Mouse (Mus musculus): ENCODE results near the gene Foxa3. TPM values are rescaled to one million over a fixed set of nuclear protein-coding genes. Genes with fewer than 3 reads are reported as not detected.

The Foxa3 gene
- total and polyA plus RNA-seq, 3 experiments = not detected

DNA sequence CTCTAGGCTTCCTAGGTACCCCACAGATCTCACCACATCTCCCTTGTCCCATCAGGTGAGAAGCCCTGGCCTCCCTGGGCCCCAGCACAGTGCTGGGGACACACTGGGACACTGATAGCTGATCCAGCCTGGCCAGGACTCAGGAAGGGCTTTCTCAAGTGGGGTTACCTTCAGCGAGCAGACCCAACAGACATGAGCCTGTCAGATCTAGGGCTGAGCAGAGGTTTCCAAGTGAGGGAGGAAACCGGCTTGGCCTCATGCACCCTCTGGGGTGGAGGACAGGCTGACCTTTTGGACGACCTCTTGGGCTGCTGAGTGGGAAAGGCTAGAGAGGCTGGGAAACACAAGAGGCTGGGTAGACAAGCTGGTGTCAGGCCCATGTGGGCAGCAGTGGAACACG, 27.8 kb upstream of the Foxa3 start:
- TF ChIP-seq TAL1 (IDR thresholded peaks at IDR 0.05; ENCODE audit: low read length) = no peak
- peak; percentile 18; the same call in 1 of the 2 replicates for TF ChIP-seq POLR2AphosphoS2 (IDR thresholded peaks at IDR 0.05; ENCODE audit: low read length)
- H3K4me3 ChIP-seq (ENCODE audit: control insufficient read depth in 1 of 2, insufficient read depth in 1 of 2, low read depth in 2 of 2, low read length in 2 of 2) = no peak overlapping the region
- H3K9me3 ChIP-seq (replicated peaks; ENCODE audit: insufficient read depth, low read length) = no peaks in the 10 kb centered on the region
- no peak overlapping the region for H3K27ac ChIP-seq (ENCODE audit: control insufficient read depth, low read depth, low read length)
- no peaks in the 10 kb centered on the region for H3K27me3 ChIP-seq (ENCODE audit: control insufficient read depth in 1 of 2, insufficient read depth in 2 of 2, low read length in 2 of 2)
- H3K4me1 ChIP-seq (ENCODE audit: control insufficient read depth in 1 of 2, insufficient read depth in 2 of 2, low read length in 2 of 2) = no peaks in the 10 kb centered on the region
- no peaks in the 10 kb centered on the region for H3K79me2 ChIP-seq (ENCODE audit: control insufficient read depth, insufficient read depth, low read length, poor library complexity)
- DNase-seq (ENCODE audit: low read depth, low spot score) = no peak
- H3K36me3 ChIP-seq (ENCODE audit: control insufficient read depth in 1 of 2, insufficient read depth in 2 of 2, low read length in 2 of 2) = no peaks in the 10 kb centered on the region; a peak in 1 of 4 replicates
- H3K9ac ChIP-seq (ENCODE audit: control insufficient read depth, low read depth, low read length, poor library complexity, severe bottlenecking) = no peak overlapping the region

DNA sequence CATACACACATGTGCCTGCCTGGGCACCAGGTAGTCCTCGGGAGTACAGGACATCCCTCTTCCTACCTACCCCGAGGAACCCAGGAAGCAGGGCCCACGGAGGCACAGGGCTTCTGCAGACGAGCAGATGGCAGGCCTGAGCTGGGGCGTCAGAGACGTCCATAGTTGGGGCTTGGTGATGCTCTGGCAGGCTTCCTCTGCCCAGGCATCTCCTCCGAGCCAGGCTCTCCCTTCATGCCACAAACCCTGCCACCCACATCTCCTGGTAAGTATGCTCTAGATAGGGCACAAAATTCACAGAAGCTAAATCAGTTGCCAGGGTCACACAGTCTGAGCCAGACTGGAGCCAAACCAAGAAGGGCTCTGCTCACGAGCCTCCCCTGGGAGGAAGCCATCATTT, 26.8 kb upstream of the Foxa3 start:
- no peaks in the 10 kb centered on the region; a peak in 1 of 4 replicates for H3K36me3 ChIP-seq (ENCODE audit: control insufficient read depth in 1 of 2, insufficient read depth in 2 of 2, low read length in 2 of 2)
- TF ChIP-seq ZC3H11A (IDR thresholded peaks at IDR 0.05; ENCODE audit: low read depth, low read length) = no peak
- TF ChIP-seq BHLHE40 (IDR thresholded peaks at IDR 0.05; ENCODE audit: borderline replicate concordance, low read depth, low read length) = no peak
- no peak for DNase-seq (ENCODE audit: low read depth, low spot score)
- no peak overlapping the region for H3K9ac ChIP-seq (ENCODE audit: control insufficient read depth, low read depth, low read length, poor library complexity, severe bottlenecking)
- no peak overlapping the region for H3K4me3 ChIP-seq (ENCODE audit: control insufficient read depth in 1 of 2, insufficient read depth in 1 of 2, low read depth in 2 of 2, low read length in 2 of 2)
- H3K79me2 ChIP-seq (ENCODE audit: control insufficient read depth, insufficient read depth, low read length, poor library complexity) = no peaks in the 10 kb centered on the region
- H3K4me1 ChIP-seq (ENCODE audit: control insufficient read depth in 1 of 2, insufficient read depth in 2 of 2, low read length in 2 of 2) = no peaks in the 10 kb centered on the region
- H3K27ac ChIP-seq (ENCODE audit: control insufficient read depth, low read depth, low read length) = no peak overlapping the region
- H3K9me3 ChIP-seq (replicated peaks; ENCODE audit: insufficient read depth, low read length) = no peaks in the 10 kb centered on the region
- H3K27me3 ChIP-seq (ENCODE audit: control insufficient read depth in 1 of 2, insufficient read depth in 2 of 2, low read length in 2 of 2) = no peaks in the 10 kb centered on the region

DNA sequence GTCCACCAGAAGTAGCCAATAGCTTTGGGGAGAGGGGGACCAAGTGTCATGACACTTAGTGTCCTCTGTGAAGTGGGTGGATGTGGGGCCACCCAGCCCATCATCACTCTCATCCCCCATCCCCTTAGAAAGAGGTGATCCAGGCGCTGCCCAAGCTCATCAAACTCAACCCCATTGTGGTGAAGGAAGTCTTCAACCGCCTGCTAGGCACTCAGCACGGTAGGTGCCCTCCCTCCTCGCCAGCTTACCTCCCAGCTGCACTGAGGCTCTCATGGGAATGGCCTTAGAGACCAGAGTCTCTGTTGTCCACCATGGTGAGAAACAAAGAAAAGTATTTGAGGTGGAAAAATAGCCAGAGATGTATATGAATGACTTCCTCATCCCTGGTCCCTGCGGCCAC, 25.9 kb upstream of the Foxa3 start:
- H3K9ac ChIP-seq (ENCODE audit: control insufficient read depth, low read depth, low read length, poor library complexity, severe bottlenecking) = no peak overlapping the region
- no peak for DNase-seq (ENCODE audit: low read depth, low spot score)
- no peak for TF ChIP-seq POLR2AphosphoS5 (IDR thresholded peaks at IDR 0.05; ENCODE audit: borderline replicate concordance, low read depth, low read length)
- no peak for TF ChIP-seq POLR2AphosphoS2 (IDR thresholded peaks at IDR 0.05; ENCODE audit: low read length)
- TF ChIP-seq ZC3H11A (IDR thresholded peaks at IDR 0.05; ENCODE audit: low read depth, low read length) = no peak
- no peak for TF ChIP-seq MAFK (IDR thresholded peaks at IDR 0.05; ENCODE audit: borderline replicate concordance, low read depth, low read length)
- TF ChIP-seq JUND (IDR thresholded peaks at IDR 0.05; ENCODE audit: low read depth, low read length) = no peak
- no peak for TF ChIP-seq EP300 (IDR thresholded peaks at IDR 0.05; ENCODE audit: low read depth in 1 of 2, low read length in 2 of 2)

DNA sequence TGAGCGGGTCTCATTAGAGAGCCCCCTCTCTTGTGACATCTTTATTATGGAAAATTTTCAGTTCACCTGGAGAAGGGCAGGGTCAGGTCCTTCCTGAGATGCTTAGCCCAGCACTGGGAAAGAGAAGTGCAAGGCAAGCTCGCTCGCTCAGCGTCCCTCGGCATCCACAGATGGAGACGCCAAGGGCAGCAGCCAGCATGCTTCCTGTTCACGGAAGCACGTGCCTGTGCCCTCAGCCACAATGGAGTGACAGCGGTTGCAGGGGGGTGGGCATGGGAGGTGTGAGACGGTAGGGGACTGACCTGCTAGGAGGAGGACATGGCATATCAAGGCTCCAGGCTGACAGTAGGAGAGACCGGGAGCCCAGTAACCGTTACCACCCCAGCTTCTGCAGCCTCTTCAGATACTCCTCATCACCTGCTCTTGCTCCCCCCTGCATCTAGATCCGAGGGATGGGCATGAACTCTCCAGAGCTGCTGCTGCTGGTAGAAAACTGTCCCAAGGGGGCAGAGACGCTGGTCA, 24.7 kb upstream of the Foxa3 start:
- no peaks in the 10 kb centered on the region; a peak in 1 of 4 replicates for H3K36me3 ChIP-seq (ENCODE audit: control insufficient read depth in 1 of 2, insufficient read depth in 2 of 2, low read length in 2 of 2)
- H3K4me3 ChIP-seq (ENCODE audit: control insufficient read depth in 1 of 2, insufficient read depth in 1 of 2, low read depth in 2 of 2, low read length in 2 of 2) = no peak overlapping the region
- H3K79me2 ChIP-seq (ENCODE audit: control insufficient read depth, insufficient read depth, low read length, poor library complexity) = no peaks in the 10 kb centered on the region
- no peaks in the 10 kb centered on the region for H3K27me3 ChIP-seq (ENCODE audit: control insufficient read depth in 1 of 2, insufficient read depth in 2 of 2, low read length in 2 of 2)
- TF ChIP-seq GATA1 (IDR thresholded peaks at IDR 0.05; ENCODE audit: low read depth, low read length) = no peak
- no peak for TF ChIP-seq HCFC1 (IDR thresholded peaks at IDR 0.05; ENCODE audit: low read depth, low read length)
- TF ChIP-seq SIN3A (IDR thresholded peaks at IDR 0.05; ENCODE audit: low read length) = no peak
- TF ChIP-seq ETS1 (IDR thresholded peaks at IDR 0.05; ENCODE audit: low read depth, low read length) = no peak
- TF ChIP-seq SMC3 (IDR thresholded peaks at IDR 0.05; ENCODE audit: low read depth, low read length) = no peak
- TF ChIP-seq MYC (IDR thresholded peaks at IDR 0.05; ENCODE audit: low read depth, low read length) = no peak
- TF ChIP-seq MAFK (IDR thresholded peaks at IDR 0.05; ENCODE audit: borderline replicate concordance, low read depth, low read length) = no peak
- no peak for TF ChIP-seq CHD2 (IDR thresholded peaks at IDR 0.05; ENCODE audit: low read length)
- TF ChIP-seq E2F4 (IDR thresholded peaks at IDR 0.05; ENCODE audit: borderline replicate concordance, low read depth, low read length) = no peak
- TF ChIP-seq NELFE (IDR thresholded peaks at IDR 0.05; ENCODE audit: low read depth, low read length) = no peak
- no peak for TF ChIP-seq TBP (IDR thresholded peaks at IDR 0.05; ENCODE audit: low read depth, low read length)
- no peak for TF ChIP-seq NRF1 (IDR thresholded peaks at IDR 0.05; ENCODE audit: insufficient read depth, low read depth, low read length, poor library complexity, severe bottlenecking)
- no peak for TF ChIP-seq MXI1 (IDR thresholded peaks at IDR 0.05; ENCODE audit: low read depth, low read length)
- no peak for DNase-seq (ENCODE audit: low read depth, low spot score)
- H3K4me1 ChIP-seq (ENCODE audit: control insufficient read depth in 1 of 2, insufficient read depth in 2 of 2, low read length in 2 of 2) = no peaks in the 10 kb centered on the region
- no peaks in the 10 kb centered on the region for H3K9me3 ChIP-seq (replicated peaks; ENCODE audit: insufficient read depth, low read length)
- no peak overlapping the region for H3K27ac ChIP-seq (ENCODE audit: control insufficient read depth, low read depth, low read length)
- no peak overlapping the region for H3K9ac ChIP-seq (ENCODE audit: control insufficient read depth, low read depth, low read length, poor library complexity, severe bottlenecking)

More for the DNA sequence above, 25.9 kb upstream of the Foxa3 start:
- Histone ChIP-seq H3K9me3 (replicated peaks; ENCODE audit: insufficient read depth, low read length) (no peaks in the 10 kb centered on the region), H3K79me2 (ENCODE audit: control insufficient read depth, insufficient read depth, low read length, poor library complexity) (no peaks in the 10 kb centered on the region), H3K27ac (ENCODE audit: control insufficient read depth, low read depth, low read length) (no peak overlapping the region), H3K27me3 (ENCODE audit: control insufficient read depth in 1 of 2, insufficient read depth in 2 of 2, low read length in 2 of 2) (no peaks in the 10 kb centered on the region), H3K4me3 (ENCODE audit: control insufficient read depth in 1 of 2, insufficient read depth in 1 of 2, low read depth in 2 of 2, low read length in 2 of 2) (no peak overlapping the region), H3K36me3 (ENCODE audit: control insufficient read depth in 1 of 2, insufficient read depth in 2 of 2, low read length in 2 of 2) (no peaks in the 10 kb centered on the region; a peak in 1 of 4 replicates), H3K4me1 (ENCODE audit: control insufficient read depth in 1 of 2, insufficient read depth in 2 of 2, low read length in 2 of 2) (no peaks in the 10 kb centered on the region)

Data from MEL (cell line).